Mouse (Mus musculus): Measurements from ENCODE around the gene Pard6a. TPM values are rescaled to one million over a fixed set of nuclear protein-coding genes. Genes with fewer than 3 reads are reported as not detected.

Pard6a gene
- polyA plus RNA-seq, 1 experiment from 2014 or later, result 13.9 TPM

- Histone ChIP-seq H3K4me2 (no peak overlapping the region), H3K36me3 (peaks cover 9% of the 10 kb centered on the region; the same call in 1 of the 2 replicates), H3K27ac (no peak overlapping the region), H3K4me1 (replicated peaks) (no peaks in the 10 kb centered on the region), H3K9me3 (replicated peaks) (no peaks in the 10 kb centered on the region), H3K9ac (no peak overlapping the region), H3K4me3 (no peak overlapping the region), H3K27me3 (no peaks in the 10 kb centered on the region)
- ATAC-seq (replicated peaks; ENCODE audit: insufficient number of reproducible peaks, insufficient read depth, low FRiP score, low read depth), result no peak
- whole genome bisulfite sequencing, result 89% methylated on average over 15 of the region's 15 CpGs
These were observed 15.5 kb downstream of the Pard6a start for GRCm38 (mm10) chr8:105716302-105716945.

- Histone ChIP-seq H3K27me3 (no peaks in the 10 kb centered on the region), H3K4me1 (replicated peaks) (no peaks in the 10 kb centered on the region), H3K9me3 (replicated peaks) (no peaks in the 10 kb centered on the region), H3K27ac (no peak overlapping the region), H3K4me2 (no peak overlapping the region), H3K9ac (no peak overlapping the region), H3K4me3 (no peak overlapping the region), H3K36me3 (peaks cover 9% of the 10 kb centered on the region; the same call in 1 of the 2 replicates)
- ATAC-seq (replicated peaks; ENCODE audit: insufficient number of reproducible peaks, insufficient read depth, low FRiP score, low read depth), result no peak
- whole genome bisulfite sequencing, result 74% methylated on average over 4 of the region's 4 CpGs
These were observed 18.7 kb downstream of the Pard6a start for GRCm38 (mm10) chr8:105719637-105720036.

GRCm38 (mm10) chr8:105722861-105723260, 21.9 kb downstream of the Pard6a start:
- Histone ChIP-seq H3K4me3 (no peak overlapping the region), H3K27me3 (no peaks in the 10 kb centered on the region), H3K9ac (no peak overlapping the region), H3K4me1 (replicated peaks) (no peaks in the 10 kb centered on the region), H3K9me3 (replicated peaks) (no peaks in the 10 kb centered on the region), H3K36me3 (no peaks in the 10 kb centered on the region), H3K4me2 (no peak overlapping the region), H3K27ac (no peak overlapping the region)
- WGBS, result 89% methylated on average over 9 of the region's 9 CpGs
- no peak for ATAC-seq (replicated peaks; ENCODE audit: insufficient number of reproducible peaks, insufficient read depth, low FRiP score, low read depth)

- Histone ChIP-seq H3K9ac (no peak overlapping the region), H3K4me1 (replicated peaks) (no peaks in the 10 kb centered on the region), H3K27me3 (no peaks in the 10 kb centered on the region), H3K4me2 (no peak overlapping the region), H3K27ac (no peak overlapping the region), H3K36me3 (no peaks in the 10 kb centered on the region), H3K4me3 (no peak overlapping the region), H3K9me3 (replicated peaks) (no peaks in the 10 kb centered on the region)
- ATAC-seq (replicated peaks; ENCODE audit: insufficient number of reproducible peaks, insufficient read depth, low FRiP score, low read depth), result no peak
- 70% methylated on average over 5 of the region's 5 CpGs for WGBS
These were observed 24.8 kb downstream of the Pard6a start for GRCm38 (mm10) chr8:105725726-105726125.

GRCm38 (mm10) chr8:105727397-105728124, 26.6 kb downstream of the Pard6a start:
- H3K36me3 ChIP-seq, result no peaks in the 10 kb centered on the region
- peak overlapping the region; percentile 63 for H3K27ac ChIP-seq
- no peak overlapping the region for H3K4me3 ChIP-seq
- H3K9me3 ChIP-seq (replicated peaks), result no peaks in the 10 kb centered on the region
- 65% methylated on average over 18 of the region's 18 CpGs for WGBS
- H3K27me3 ChIP-seq, result no peaks in the 10 kb centered on the region
- H3K4me2 ChIP-seq, result 0 out of 2 replicates have a peak overlapping the region, but pooled peaks have one; percentile 3
- ATAC-seq (replicated peaks; ENCODE audit: insufficient number of reproducible peaks, insufficient read depth, low FRiP score, low read depth), result peak; percentile 84
- no peaks in the 10 kb centered on the region for H3K4me1 ChIP-seq (replicated peaks)
- no peak overlapping the region for H3K9ac ChIP-seq

- no peaks in the 10 kb centered on the region for H3K36me3 ChIP-seq
- no peak for ATAC-seq (replicated peaks; ENCODE audit: insufficient number of reproducible peaks, insufficient read depth, low FRiP score, low read depth)
- no peaks in the 10 kb centered on the region for H3K27me3 ChIP-seq
- no peaks in the 10 kb centered on the region for H3K9me3 ChIP-seq (replicated peaks)
- H3K9ac ChIP-seq, result no peak overlapping the region
- no peak overlapping the region for H3K27ac ChIP-seq
- no peaks in the 10 kb centered on the region for H3K4me1 ChIP-seq (replicated peaks)
- WGBS, result 88% methylated on average over 5 of the region's 5 CpGs
- H3K4me2 ChIP-seq, result no peak overlapping the region
- no peak overlapping the region for H3K4me3 ChIP-seq
These were observed 31.2 kb downstream of the Pard6a start for GRCm38 (mm10) chr8:105732186-105732585.

- Histone ChIP-seq H3K9me3 (replicated peaks) (no peaks in the 10 kb centered on the region), H3K36me3 (no peaks in the 10 kb centered on the region), H3K4me2 (no peak overlapping the region), H3K4me3 (no peak overlapping the region), H3K27me3 (no peaks in the 10 kb centered on the region), H3K4me1 (replicated peaks) (0 out of 2 replicates have a peak, but pooled peaks cover 3% of the 10 kb centered on the region), H3K27ac (no peak overlapping the region), H3K9ac (no peak overlapping the region)
- ATAC-seq (replicated peaks; ENCODE audit: insufficient number of reproducible peaks, insufficient read depth, low FRiP score, low read depth), result no peak
- WGBS, result 90% methylated on average over 5 of the region's 5 CpGs
These were observed 38.3 kb downstream of the Pard6a start for GRCm38 (mm10) chr8:105739216-105739615.

- peaks cover 9% of the 10 kb centered on the region; the same call in 1 of the 2 replicates for H3K4me1 ChIP-seq (replicated peaks)
- H3K36me3 ChIP-seq, result no peaks in the 10 kb centered on the region
- no peak for ATAC-seq (replicated peaks; ENCODE audit: insufficient number of reproducible peaks, insufficient read depth, low FRiP score, low read depth)
- H3K27me3 ChIP-seq, result no peaks in the 10 kb centered on the region
- H3K4me3 ChIP-seq, result no peak overlapping the region
- no peak overlapping the region for H3K27ac ChIP-seq
- no peak overlapping the region for H3K4me2 ChIP-seq
- 71% methylated on average over 4 of the region's 4 CpGs for WGBS
- H3K9me3 ChIP-seq (replicated peaks), result no peaks in the 10 kb centered on the region
- no peak overlapping the region for H3K9ac ChIP-seq
These were observed 42.4 kb downstream of the Pard6a start for GRCm38 (mm10) chr8:105743301-105743700.

- Histone ChIP-seq H3K27me3 (no peaks in the 10 kb centered on the region), H3K4me1 (replicated peaks) (peaks cover 27% of the 10 kb centered on the region), H3K36me3 (no peaks in the 10 kb centered on the region), H3K4me3 (no peak overlapping the region), H3K9me3 (replicated peaks) (no peaks in the 10 kb centered on the region), H3K9ac (peak overlapping the region; percentile 19; the same call in 1 of the 2 replicates), H3K27ac (peak overlapping the region; percentile 46), H3K4me2 (peak overlapping the region; percentile 52)
- 4% methylated on average over 11 of the region's 11 CpGs for WGBS
- peak; percentile 82 for ATAC-seq (replicated peaks; ENCODE audit: insufficient number of reproducible peaks, insufficient read depth, low FRiP score, low read depth)
These were observed 49.7 kb downstream of the Pard6a start for GRCm38 (mm10) chr8:105750606-105751005.
